ENCODE assay signal across 23 mouse cellular contexts in the genomic region with DNA sequence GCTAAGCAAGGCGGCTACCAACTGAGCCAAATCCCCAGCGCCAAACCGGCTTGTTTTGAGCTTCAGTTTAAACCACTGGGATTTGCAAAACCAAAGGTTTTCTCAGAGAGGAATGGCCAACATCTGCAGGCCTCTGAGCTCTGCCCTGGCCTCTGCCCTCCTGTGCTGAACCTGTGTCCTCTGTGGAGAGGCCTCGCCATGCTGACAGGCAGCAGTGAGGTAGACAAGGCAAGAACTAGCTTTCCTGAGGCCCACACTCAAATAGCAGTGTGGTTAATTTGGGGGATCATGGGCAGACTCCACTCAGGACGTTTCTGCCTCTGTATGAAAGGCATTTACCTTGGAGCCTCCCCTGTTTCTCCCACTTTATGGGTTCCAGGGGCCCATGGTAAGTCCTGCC. TPM values are rescaled to one million over a fixed set of nuclear protein-coding genes. Genes with fewer than 3 reads are reported as not detected.
"Had no signal": no experiment of that assay in that cellular context is flagged by ENCODE, and none has a peak within 500 bp of the region (broad histone marks: within the 10 kb centered on the region; RNA-seq: fewer than 3 reads in every experiment).

No protein-coding gene starts in this region.

- ATAC-seq: inflammation-experienced regulatory T-cells, adult 6 months; intestine, embryonic 15.5 days; intestine, postnatal 0 days; liver, postnatal 0 days had no signal

- H3K4me3 ChIP-seq: heart, adult 2 months; heart, embryonic 12.5 days; hindbrain, embryonic 13.5 days; hindbrain, embryonic 15.5 days; intestine, embryonic 15.5 days; layer of hippocampus, adult 2 months; left cerebral cortex, adult 2 months; limb, embryonic 10.5 days; limb, embryonic 12.5 days; liver, embryonic 13.5 days; liver, embryonic 15.5 days had no signal

- H3K4me1 ChIP-seq: heart, embryonic 12.5 days; hindbrain, embryonic 13.5 days; hindbrain, embryonic 15.5 days; intestine, embryonic 15.5 days; limb, embryonic 10.5 days; limb, embryonic 12.5 days; liver, embryonic 13.5 days; liver, embryonic 15.5 days had no signal

- H3K27ac ChIP-seq: heart, adult 2 months; hindbrain, embryonic 13.5 days; hindbrain, embryonic 15.5 days; intestine, embryonic 15.5 days; layer of hippocampus, adult 2 months; left cerebral cortex, adult 2 months; limb, embryonic 10.5 days; limb, embryonic 12.5 days; liver, embryonic 13.5 days; liver, embryonic 15.5 days had no signal

- H3K9me3 ChIP-seq: heart, embryonic 12.5 days; hindbrain, embryonic 13.5 days; hindbrain, embryonic 15.5 days; intestine, embryonic 15.5 days; limb, embryonic 10.5 days; limb, embryonic 12.5 days; liver, embryonic 13.5 days; liver, embryonic 15.5 days had no signal

- DNase-seq: gastrocnemius, postnatal 10 days; heart, postnatal 4 days; kidney, adult 18-20 months; kidney, adult 8-10 months; kidney, postnatal 10 days; kidney, postnatal 25 days; kidney, postnatal 4 days; liver; liver, embryonic 13.5 days; liver, postnatal 0 days had no signal

- H3K9ac ChIP-seq: heart, embryonic 12.5 days; hindbrain, embryonic 13.5 days; hindbrain, embryonic 15.5 days; intestine, embryonic 15.5 days; limb, embryonic 12.5 days; liver, embryonic 13.5 days; liver, embryonic 15.5 days; liver, postnatal 0 days had no signal

- H3K4me2 ChIP-seq: heart, embryonic 12.5 days; hindbrain, embryonic 13.5 days; hindbrain, embryonic 15.5 days; intestine, embryonic 15.5 days; limb, embryonic 12.5 days; liver, embryonic 11.5 days; liver, embryonic 13.5 days; liver, embryonic 15.5 days had no signal

- H3K27me3 ChIP-seq: heart, embryonic 12.5 days; hindbrain, embryonic 15.5 days; liver, embryonic 13.5 days; liver, embryonic 15.5 days had no signal

- H3K36me3 ChIP-seq: heart, embryonic 12.5 days; hindbrain, embryonic 13.5 days; hindbrain, embryonic 15.5 days; intestine, embryonic 15.5 days; limb, embryonic 10.5 days; limb, embryonic 12.5 days; liver, embryonic 13.5 days; liver, embryonic 15.5 days had no signal

RNA-seq across cellular contexts. Expression of a gene that starts 27.6 kb away (rescaled TPM):
- polyA plus RNA-seq: inflammation-experienced regulatory T-cells, adult 6 months; liver, postnatal 0 days had no signal
